Mouse (Mus musculus) cerebellum, adult 2 months (tissue): Measurements from ENCODE around the gene Plpp3.

Experiments used
- CTCF ChIP-seq: fragments of 200-500 bp; IDR thresholded peaks from 2 replicates; pipeline ENCODE4 v1.5.1; 2011; ENCODE audit warnings: low read depth, mild to moderate bottlenecking, control low read depth, low read length, moderate library complexity, borderline replicate concordance; ENCODE audit not compliant: insufficient read depth
- POLR2A ChIP-seq: fragments of 200-500 bp; IDR thresholded peaks from 2 replicates; pipeline ENCODE4 v1.6.1; 2011; ENCODE audit warnings: low read length, control low read depth, borderline replicate concordance; ENCODE audit not compliant: insufficient read depth

- TF ChIP-seq POLR2A (no peak), CTCF (no peak)
Measured at GRCm38 (mm10) chr4:105250946-105251345, 93.8 kb downstream of the Plpp3 start.
